Mouse (Mus musculus) CH12.LX (cell line): Measurements from ENCODE around the gene Ehd1. TPM values are rescaled to one million over a fixed set of nuclear protein-coding genes. Genes with fewer than 3 reads are reported as not detected.
A peak's percentile ranks its signal among the peaks of the same experiment; 100 is the strongest.

Experiments
- DNase-seq: peaks from one replicate; pipeline ENCODE4 v3.0.0-alpha.2; 2013; ENCODE audit errors: extremely low read depth
- H3K27ac ChIP-seq: 2 replicates; pipeline ENCODE4 v1.5.1; 2012; ENCODE audit warnings: low read depth, mild to moderate bottlenecking, control low read depth, moderate library complexity; ENCODE audit not compliant: insufficient read depth
- H3K27me3 ChIP-seq: replicated peaks from 2 replicates; pipeline ENCODE3; 2012; ENCODE audit warnings: inconsistent platforms
- H3K36me3 ChIP-seq, 2 experiments: replicated peaks in 1 of 2; 2 replicates each; pipeline versions ENCODE3 to v1.6.1; 2012; ENCODE audit warnings: inconsistent platforms in 1 of 2, low read length in 1 of 2, mild to moderate bottlenecking in 1 of 2, mixed read lengths in 1 of 2, moderate library complexity in 1 of 2; ENCODE audit not compliant: control insufficient read depth in 1 of 2, insufficient read depth in 1 of 2
- H3K4me1 ChIP-seq, 2 experiments: 2 replicates each; pipeline ENCODE4 v1.6.1; 2012; ENCODE audit warnings: inconsistent platforms in 1 of 2, moderate library complexity in 1 of 2; ENCODE audit not compliant: insufficient read depth in 2 of 2, control insufficient read depth in 1 of 2
- H3K4me2 ChIP-seq: 2 replicates; pipeline ENCODE4 v1.6.1; 2012; ENCODE audit warnings: low read depth, mild to moderate bottlenecking, control low read depth; ENCODE audit not compliant: poor library complexity, insufficient read depth, severe bottlenecking
- H3K4me3 ChIP-seq, 3 experiments: fragments of 150-350 bp in 1 of 3; sonication (generic) in 1 of 3; replicated peaks in 1 of 3; 2 replicates each; pipeline versions ENCODE3 to v1.5.1; 2011 to 2012; ENCODE audit warnings: low read depth in 2 of 3, low read length in 2 of 3, mild to moderate bottlenecking in 2 of 3, moderate library complexity in 2 of 3, control low read depth in 1 of 3, improper control_type of control experiment in 1 of 3, inconsistent platforms in 1 of 3, mixed read lengths in 1 of 3; ENCODE audit not compliant: poor library complexity in 1 of 3
- H3K79me2 ChIP-seq: replicated peaks from 2 replicates; pipeline ENCODE4 v1.6.1; 2012; ENCODE audit warnings: mild to moderate bottlenecking, moderate library complexity; ENCODE audit not compliant: control insufficient read depth, poor library complexity, insufficient read depth, severe bottlenecking; ENCODE audit errors: extremely low read depth
- H3K9ac ChIP-seq: 2 replicates; pipeline ENCODE4 v1.6.1; 2012; ENCODE audit warnings: low read depth, mild to moderate bottlenecking, control low read depth, moderate library complexity; ENCODE audit not compliant: insufficient read depth
- H3K9me3 ChIP-seq: replicated peaks from 2 replicates; pipeline ENCODE3; 2012; ENCODE audit warnings: low read length, inconsistent platforms, mixed read lengths
- BHLHE40 ChIP-seq: IDR thresholded peaks from 2 replicates; pipeline ENCODE4 v1.6.1; 2011; ENCODE audit warnings: mild to moderate bottlenecking, low read depth, low read length, improper control_type of control experiment
- CHD1 ChIP-seq: IDR thresholded peaks from 2 replicates; pipeline ENCODE4 v1.6.1; 2012; ENCODE audit warnings: low read depth, low read length, improper control_type of control experiment, inconsistent platforms
- CHD2 ChIP-seq: IDR thresholded peaks from 2 replicates; pipeline ENCODE4 v1.6.1; 2011; ENCODE audit warnings: low read length, improper control_type of control experiment
- CTCF ChIP-seq, 2 experiments: IDR thresholded peaks in 1 of 2; conservative IDR thresholded peaks in 1 of 2; 2 replicates each; pipeline ENCODE4 v1.5.1; 2011 to 2012; ENCODE audit warnings: low read depth in 2 of 2, low read length in 2 of 2, improper control_type of control experiment in 1 of 2, inconsistent platforms in 1 of 2, mild to moderate bottlenecking in 1 of 2, moderate library complexity in 1 of 2
- ELF1 ChIP-seq: IDR thresholded peaks from 2 replicates; pipeline ENCODE4 v1.6.1; 2014; ENCODE audit warnings: low read depth, mild to moderate bottlenecking, inconsistent platforms, low read length, improper control_type of control experiment
- EP300 ChIP-seq: IDR thresholded peaks from 2 replicates; pipeline ENCODE4 v1.6.1; 2011; ENCODE audit warnings: low read length, improper control_type of control experiment
- HCFC1 ChIP-seq: IDR thresholded peaks from 2 replicates; pipeline ENCODE4 v1.6.1; 2012; ENCODE audit warnings: low read depth, mild to moderate bottlenecking, inconsistent platforms, low read length, improper control_type of control experiment
- IRF4 ChIP-seq: IDR thresholded peaks from 2 replicates; pipeline ENCODE4 v1.6.1; 2014; ENCODE audit warnings: low read depth, mild to moderate bottlenecking, inconsistent platforms, low read length, improper control_type of control experiment
- JUN ChIP-seq: IDR thresholded peaks from 2 replicates; pipeline ENCODE4 v1.6.1; 2011; ENCODE audit warnings: low read depth, mild to moderate bottlenecking, low read length, improper control_type of control experiment, moderate library complexity; ENCODE audit not compliant: insufficient read depth
- JUND ChIP-seq: conservative IDR thresholded peaks from 2 replicates; pipeline ENCODE4 v1.6.1; 2011; ENCODE audit warnings: low read depth, low read length, improper control_type of control experiment
- KAT2A ChIP-seq: IDR thresholded peaks from 2 replicates; pipeline ENCODE4 v1.6.1; 2012; ENCODE audit warnings: low read length, improper control_type of control experiment, inconsistent platforms; ENCODE audit not compliant: insufficient replicate concordance
- MAFK ChIP-seq: IDR thresholded peaks from 2 replicates; pipeline ENCODE4 v1.6.1; 2011; ENCODE audit warnings: low read length, improper control_type of control experiment; ENCODE audit not compliant: insufficient replicate concordance
- MAX ChIP-seq: IDR thresholded peaks from 2 replicates; pipeline ENCODE4 v1.6.1; 2011; ENCODE audit warnings: low read length, improper control_type of control experiment
- MAZ ChIP-seq: IDR thresholded peaks from 2 replicates; pipeline ENCODE4 v1.6.1; 2012; ENCODE audit warnings: low read depth, mild to moderate bottlenecking, inconsistent platforms, low read length, improper control_type of control experiment, moderate library complexity
- MEF2A ChIP-seq: IDR thresholded peaks from 2 replicates; pipeline ENCODE4 v1.6.1; 2014; ENCODE audit warnings: low read depth, mild to moderate bottlenecking, inconsistent platforms, low read length, improper control_type of control experiment, borderline replicate concordance
- MYC ChIP-seq: IDR thresholded peaks from 2 replicates; pipeline ENCODE4 v1.6.1; 2011; ENCODE audit warnings: low read depth, mild to moderate bottlenecking, improper control_type of control experiment, low read length
- NELFE ChIP-seq: IDR thresholded peaks from 2 replicates; pipeline ENCODE4 v1.6.1; 2011; ENCODE audit warnings: low read depth, low read length, improper control_type of control experiment
- NRF1 ChIP-seq: IDR thresholded peaks from 2 replicates; pipeline ENCODE4 v1.6.1; 2014; ENCODE audit warnings: low read depth, mild to moderate bottlenecking, inconsistent platforms, low read length, improper control_type of control experiment, moderate library complexity
- PAX5 ChIP-seq: IDR thresholded peaks from 2 replicates; pipeline ENCODE4 v1.6.1; 2012; ENCODE audit warnings: low read length, inconsistent platforms, mixed read lengths
- POLR2A ChIP-seq: IDR thresholded peaks from 2 replicates; pipeline ENCODE4 v1.6.1; 2011; ENCODE audit warnings: low read depth, mild to moderate bottlenecking, improper control_type of control experiment, low read length
- RAD21 ChIP-seq: IDR thresholded peaks from 2 replicates; pipeline ENCODE4 v1.6.1; 2011; ENCODE audit warnings: low read depth, mild to moderate bottlenecking, low read length, improper control_type of control experiment, moderate library complexity
- RCOR1 ChIP-seq: conservative IDR thresholded peaks from 2 replicates; pipeline ENCODE4 v1.6.1; 2012; ENCODE audit warnings: low read depth, mild to moderate bottlenecking, inconsistent platforms, low read length, improper control_type of control experiment
- SIN3A ChIP-seq: IDR thresholded peaks from 2 replicates; pipeline ENCODE4 v1.6.1; 2012; ENCODE audit warnings: low read length, improper control_type of control experiment, inconsistent platforms
- TBP ChIP-seq: conservative IDR thresholded peaks from 2 replicates; pipeline ENCODE4 v1.6.1; 2011; ENCODE audit warnings: low read depth, low read length, improper control_type of control experiment
- UBTF ChIP-seq: IDR thresholded peaks from 2 replicates; pipeline ENCODE4 v1.6.1; 2012; ENCODE audit warnings: low read depth, mild to moderate bottlenecking, inconsistent platforms, low read length, improper control_type of control experiment, moderate library complexity
- USF1 ChIP-seq: IDR thresholded peaks from 2 replicates; pipeline ENCODE4 v1.6.1; 2014; ENCODE audit warnings: low read depth, mild to moderate bottlenecking, inconsistent platforms, low read length, improper control_type of control experiment
- ZC3H11A ChIP-seq: IDR thresholded peaks from 2 replicates; pipeline ENCODE4 v1.6.1; 2012; ENCODE audit warnings: low read depth, mild to moderate bottlenecking, inconsistent platforms, low read length, improper control_type of control experiment
- ZKSCAN1 ChIP-seq: IDR thresholded peaks from 2 replicates; pipeline ENCODE4 v1.6.1; 2012; ENCODE audit warnings: low read depth, inconsistent platforms, low read length, improper control_type of control experiment, borderline replicate concordance
- ZMIZ1 ChIP-seq: IDR thresholded peaks from 2 replicates; pipeline ENCODE4 v1.6.1; 2012; ENCODE audit warnings: low read depth, mild to moderate bottlenecking, inconsistent platforms, low read length, improper control_type of control experiment
- ZNF384 ChIP-seq: IDR thresholded peaks from 2 replicates; pipeline ENCODE4 v1.6.1; 2012; ENCODE audit warnings: low read depth, low read length, improper control_type of control experiment, inconsistent platforms
- dilution Hi-C: fragments of 300-500 bp; cut with MboI; formaldehyde crosslinking; loops from 2 replicates; pipeline ENCODE4 v1.14.3; 2020; ENCODE audit warnings: low sequenced_read_pairs; ENCODE audit not compliant: extremely low pct_unique_long_range_greater_than_20kb, extremely low pct_ligation_motif_present
- in situ Hi-C: fragments of 300-500 bp; cut with MboI; formaldehyde crosslinking; loops from 3 replicates; pipeline ENCODE4 v1.14.3; 2019; ENCODE audit warnings: low sequenced_read_pairs, low pct_ligation_motif_present, low pct_unique_long_range_greater_than_20kb, mixed read lengths
- polyA plus RNA-seq: library from polyadenylated mRNA; unstranded; fragments of >175 nt; gene quantifications from 2 replicates; pipeline ENCODE4 v1.2.1, GENCODE M21; 2012; ENCODE audit warnings: low read depth; ENCODE audit not compliant: insufficient read length
- total RNA-seq, 2 experiments: library from RNA; depleted of rRNA; stranded (reverse); fragments of 300-350 nt in 1 of 2; fragments of >200 nt in 1 of 2; gene quantifications; 2 replicates each; pipeline ENCODE4 v1.2.3; 2012 to 2014

The Ehd1 gene
- total and polyA plus RNA-seq, 3 experiments: 131 to 400 (median 245) TPM

GRCm38 (mm10) chr19:6303831-6304230 lies 27.3 kb downstream of the Ehd1 start:
- peaks cover 17 to 30% of the 10 kb centered on the region in 2 experiments for H3K36me3 ChIP-seq
- dilution Hi-C loops (no loop called here), in situ Hi-C loops (loop anchor here (25.0 kb wide), 1 partner anchor 142 kb away; no protein-coding TSS in a partner anchor)
- H3K9me3 ChIP-seq: no peaks in the 10 kb centered on the region
- no peak for DNase-seq
- H3K4me3 ChIP-seq: no peak overlapping the region
- no peak overlapping the region for H3K4me2 ChIP-seq
- peaks cover 6% of the 10 kb centered on the region; the same call in 1 of the 2 replicates for H3K79me2 ChIP-seq
- H3K27ac ChIP-seq: peak overlapping the region; percentile 72
- H3K4me1 ChIP-seq: peaks cover 41 to 69% of the 10 kb centered on the region in 2 experiments
- no peak for TF ChIP-seq ZKSCAN1
- TF ChIP-seq NELFE: no peak
- no peak for TF ChIP-seq JUN
- no peak for TF ChIP-seq KAT2A
- TF ChIP-seq RAD21: no peak
- TF ChIP-seq NRF1: no peak
- TF ChIP-seq MAX: no peak
- no peak for TF ChIP-seq ZMIZ1
- TF ChIP-seq MAZ: no peak
- TF ChIP-seq MAFK: no peak
- no peaks in the 10 kb centered on the region for H3K27me3 ChIP-seq
- H3K9ac ChIP-seq: no peak overlapping the region

- H3K9me3 ChIP-seq: no peaks in the 10 kb centered on the region
- H3K79me2 ChIP-seq: 0 out of 2 replicates have a peak, but pooled peaks cover 3% of the 10 kb centered on the region
- H3K27me3 ChIP-seq: no peaks in the 10 kb centered on the region
- DNase-seq: peak; percentile 90
- no peak overlapping the region; the same call in 1 of the 2 replicates for H3K9ac ChIP-seq
- peak overlapping the region; percentile 72 for H3K27ac ChIP-seq
- peaks cover 33 to 58% of the 10 kb centered on the region in 2 experiments for H3K4me1 ChIP-seq
- H3K36me3 ChIP-seq: peaks cover 10 to 20% of the 10 kb centered on the region in 2 experiments
- dilution Hi-C loops: no loop called here
- in situ Hi-C loops: loop anchor here (5.0 to 25.0 kb wide), 2 partner anchors 43 to 143 kb away; no protein-coding TSS in a partner anchor
- H3K4me3 ChIP-seq: no peak overlapping the region
- H3K4me2 ChIP-seq: no peak overlapping the region
- TF ChIP-seq MAX (no peak), MYC (no peak), USF1 (no peak), RCOR1 (no peak), MEF2A (peak; percentile 65; the same call in 1 of the 2 replicates), UBTF (no peak), POLR2A (no peak), TBP (no peak), CHD1 (no peak), ZNF384 (peak; percentile 74), MAZ (no peak), HCFC1 (no peak; the same call in 1 of the 2 replicates), MAFK (no peak), NELFE (peak; percentile 55; the same call in 1 of the 2 replicates), CTCF (conservative IDR thresholded peaks at IDR 0.05 in 1 of 2, IDR thresholded peaks at IDR 0.05 in 1 of 2; ENCODE audit: low read depth in 2 of 2, low read length in 2 of 2) (peak; percentile 94 to 99), SIN3A (peak; percentile 54), BHLHE40 (no peak), KAT2A (no peak), CHD2 (no peak), ZC3H11A (peak; percentile 99), ELF1 (peak; percentile 55), JUN (no peak), PAX5 (no peak), ZKSCAN1 (no peak), NRF1 (0 out of 2 replicates have a peak, but pooled peaks have one; percentile 40), EP300 (no peak), JUND (no peak), IRF4 (peak; percentile 78; the same call in 1 of the 2 replicates)
Observed at GRCm38 (mm10) chr19:6304787-6305516, 28.4 kb downstream of the Ehd1 start.
